Mouse (Mus musculus): Measurements from ENCODE around the gene Trpc4.

The Trpc4 gene

GRCm38 (mm10) chr3:54155639-54156315 lies at the start of gene Trpc4:
Gene Trpc4, plus strand, starts transcription at chr3:54156035.
- DNase-seq = no peak

- no peak for DNase-seq
Measured at GRCm38 (mm10) chr3:54111489-54111888, 44.3 kb upstream of the Trpc4 start.

- DNase-seq = no peak
Measured at GRCm38 (mm10) chr3:54135376-54135775, 20.5 kb upstream of the Trpc4 start.

GRCm38 (mm10) chr3:54141376-54141775 lies 14.5 kb upstream of the Trpc4 start:
- no peak for DNase-seq

- DNase-seq = peak; percentile 73
Measured at GRCm38 (mm10) chr3:54154844-54155638, 794 bp upstream of the Trpc4 start.

GRCm38 (mm10) chr3:54156316-54157000 lies 623 bp downstream of the Trpc4 start:
- DNase-seq = peak; percentile 47

- no peak for DNase-seq
Measured at GRCm38 (mm10) chr3:54170701-54171100, 14.9 kb downstream of the Trpc4 start.

GRCm38 (mm10) chr3:54177296-54177695 lies 21.5 kb downstream of the Trpc4 start:
- peak; percentile 50 for DNase-seq

GRCm38 (mm10) chr3:54190932-54191668 lies 35.3 kb downstream of the Trpc4 start:
- DNase-seq = no peak

- DNase-seq = no peak
Measured at GRCm38 (mm10) chr3:54201231-54201630, 45.4 kb downstream of the Trpc4 start.

GRCm38 (mm10) chr3:54204386-54204785 lies 48.6 kb downstream of the Trpc4 start:
- DNase-seq = no peak

GRCm38 (mm10) chr3:54210112-54210511 lies 54.3 kb downstream of the Trpc4 start:
- DNase-seq = no peak

- DNase-seq = no peak
Measured at GRCm38 (mm10) chr3:54211441-54211840, 55.6 kb downstream of the Trpc4 start.

GRCm38 (mm10) chr3:54222549-54222948 lies 66.7 kb downstream of the Trpc4 start:
- DNase-seq = no peak

GRCm38 (mm10) chr3:54228463-54228862 lies 72.6 kb downstream of the Trpc4 start:
- DNase-seq = no peak

- no peak for DNase-seq
Measured at GRCm38 (mm10) chr3:54238891-54239290, 83.1 kb downstream of the Trpc4 start.

- no peak for DNase-seq
Measured at GRCm38 (mm10) chr3:54239426-54239825, 83.6 kb downstream of the Trpc4 start.

GRCm38 (mm10) chr3:54243136-54243535 lies 87.3 kb downstream of the Trpc4 start:
- DNase-seq = no peak

- DNase-seq = no peak
Measured at GRCm38 (mm10) chr3:54244729-54245465, 89.1 kb downstream of the Trpc4 start.

- no peak for DNase-seq
Measured at GRCm38 (mm10) chr3:54246416-54246815, 90.6 kb downstream of the Trpc4 start.

GRCm38 (mm10) chr3:54249311-54249710 lies 93.5 kb downstream of the Trpc4 start:
- no peak for DNase-seq

GRCm38 (mm10) chr3:54266943-54267342 lies 111.1 kb downstream of the Trpc4 start:
- DNase-seq = no peak

Measured in retina, postnatal 1 day (tissue).